8 mouse cellular contexts compared by ENCODE assay signal in the genomic region with DNA sequence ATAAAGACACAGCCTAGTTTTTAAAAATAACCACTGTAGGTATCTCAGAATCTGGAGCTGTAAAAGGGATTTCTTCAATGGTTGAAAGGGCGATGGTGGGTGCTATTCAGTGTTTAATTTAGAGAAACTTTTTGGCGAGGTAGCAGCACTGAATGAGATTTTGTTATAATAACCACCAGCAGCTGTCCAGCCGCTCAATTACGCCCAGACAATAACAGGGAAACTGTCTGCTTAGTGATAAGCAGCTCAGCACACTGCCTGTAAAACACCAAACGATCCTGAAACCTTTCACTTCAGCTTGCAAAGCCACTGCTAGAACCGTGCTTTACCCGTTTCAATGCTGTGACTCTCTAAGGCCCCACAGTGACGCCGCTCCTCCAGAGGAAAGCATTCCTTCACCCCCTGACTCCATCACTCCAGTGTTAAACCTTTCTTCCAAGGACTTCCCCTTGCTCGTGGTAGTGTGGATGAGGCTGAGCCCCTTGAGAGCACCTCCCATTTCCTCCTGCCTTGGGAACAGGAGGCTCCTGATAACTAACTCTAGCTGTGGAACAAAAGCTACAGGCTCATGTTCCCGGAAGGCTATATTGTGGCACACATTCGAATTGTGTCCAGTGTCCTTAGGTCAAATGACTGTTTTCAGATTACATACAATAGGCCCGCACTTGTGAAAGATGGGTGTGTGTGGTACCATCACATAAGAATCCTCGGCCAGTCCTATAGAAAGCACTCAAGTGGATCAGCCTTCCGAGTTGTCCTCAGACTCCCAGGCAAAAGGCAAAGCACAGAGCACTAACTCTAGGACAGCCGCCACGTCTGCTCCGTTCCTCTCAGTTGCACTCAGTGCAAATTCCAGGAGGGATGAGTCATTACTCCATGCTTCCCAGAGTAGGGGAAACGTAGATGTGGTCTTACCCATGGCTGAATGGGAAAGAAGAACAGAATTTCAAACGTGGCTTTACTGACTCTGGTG.
DNase-seq lines count a peak whose midpoint lies in the region; ATAC-seq and TF ChIP-seq lines count a peak whose summit lies in the region.

No protein-coding gene starts in this region.

- peaks cover 59% of the 10 kb centered on the region for H3K4me1 ChIP-seq in heart, embryonic 10.5 days

- peak overlapping the region; percentile 77 for H3K27ac ChIP-seq in heart, embryonic 10.5 days

- TF ChIP-seq POLR2A in myocyte (IDR thresholded peaks at IDR 0.05; ENCODE audit: insufficient read length, low read depth), result no peak

- H3K9me3 ChIP-seq in heart, embryonic 10.5 days, result no peaks in the 10 kb centered on the region

- H3K4me3 ChIP-seq in heart, embryonic 10.5 days, result no peak overlapping the region
- H3K4me3 ChIP-seq in myocyte, result peak overlapping the region; percentile 1

- no peak overlapping the region for H3ac ChIP-seq in myocyte (ENCODE audit: control insufficient read depth, insufficient read length)

- no peaks in the 10 kb centered on the region for H3K27me3 ChIP-seq in heart, embryonic 10.5 days (ENCODE audit: insufficient read depth, poor library complexity, severe bottlenecking)
- no peaks in the 10 kb centered on the region for H3K27me3 ChIP-seq in myocyte (ENCODE audit: control insufficient read depth, insufficient read depth, insufficient read length)

- WGBS in heart, embryonic 10.5 days, result 22% methylated on average over 20 of the region's 20 CpGs

- ATAC-seq in inflammation-experienced regulatory T-cells, adult 6 months, result no peak

- H3K36me3 ChIP-seq in heart, embryonic 10.5 days, result peaks cover 8% of the 10 kb centered on the region; the same call in 1 of the 2 replicates
- H3K36me3 ChIP-seq in myocyte (ENCODE audit: control insufficient read depth, insufficient read depth), result no peaks in the 10 kb centered on the region

- peak; percentile 32 for DNase-seq in right cerebral cortex, adult 18-20 months
- DNase-seq in right cerebral cortex, postnatal 10 days (ENCODE audit: low spot score in 2 of 2), result no peak
- DNase-seq in heart, embryonic 10.5 days (ENCODE audit: low spot score), result no peak
- DNase-seq in kidney, postnatal 25 days, result peak; percentile 34 to 56
- DNase-seq in layer of hippocampus, adult 9-10 months (ENCODE audit: low spot score), result no peak
- DNase-seq in thymus, postnatal 25 days, result no peak

- peak overlapping the region; percentile 80 for H3K4me2 ChIP-seq in myocyte (ENCODE audit: low read depth)

- H3K79me2 ChIP-seq in myocyte (ENCODE audit: control insufficient read depth, insufficient read depth), result no peaks in the 10 kb centered on the region

TF ChIP-seq in myocyte, 11 proteins besides CTCF, POLR2A, EP300 and RAD21:
- TF ChIP-seq TCF3 (IDR thresholded peaks at IDR 0.05; ENCODE audit: insufficient read length, low read depth) (no peak), E2F4 (IDR thresholded peaks at IDR 0.05; ENCODE audit: insufficient read depth) (no peak), MYOD1 (IDR thresholded peaks at IDR 0.05; ENCODE audit: control insufficient read depth in 1 of 3, insufficient read length in 2 of 3, low read depth in 2 of 3) (peak in 2 of 3 experiments; percentile 33 to 37), MYOG (IDR thresholded peaks at IDR 0.05; ENCODE audit: control insufficient read depth in 1 of 3, insufficient read depth in 1 of 3, insufficient read length in 2 of 3, low read depth in 2 of 3) (peak in 1 of 3 experiments; percentile 13)
TF ChIP-seq in myocyte: peak in this region for 2.

Comparison
In these comparisons a context has a peak if more than half of its experiments do, and no peak if none do; other contexts are left out.
1. DNase-seq: peak in right cerebral cortex, adult 18-20 months (single experiment) and kidney, postnatal 25 days (2 of 2); none in right cerebral cortex, postnatal 10 days (0 of 2), heart, embryonic 10.5 days (single experiment), layer of hippocampus, adult 9-10 months (single experiment) and thymus, postnatal 25 days (single experiment).